Mouse (Mus musculus) midbrain, embryonic 16.5 days (tissue): ENCODE data around the gene Gm1123. TPM values are rescaled to one million over a fixed set of nuclear protein-coding genes. Genes with fewer than 3 reads are reported as not detected.

Experiments used
- ATAC-seq: fragments of 200-750 bp; cut with Nextera tagmentation; 2 replicates; pipeline ENCODE4 v1.8.0; 2017; ENCODE audit warnings: moderate TSS enrichment
- H3K27ac ChIP-seq: fragments of 300-500 bp; sonication (generic); 2 replicates; pipeline ENCODE4 v1.5.1; 2014; ENCODE audit warnings: mild to moderate bottlenecking, low read length, mixed read lengths
- H3K27me3 ChIP-seq: fragments of 300-500 bp; sonication (generic); 2 replicates; pipeline ENCODE4 v1.6.1; 2014; ENCODE audit warnings: low read depth, low read length, mixed read lengths; ENCODE audit not compliant: control insufficient read depth, insufficient read depth
- H3K36me3 ChIP-seq: fragments of 300-500 bp; sonication (generic); 2 replicates; pipeline ENCODE4 v1.6.1; 2014; ENCODE audit warnings: mild to moderate bottlenecking, low read length, moderate library complexity, mixed read lengths; ENCODE audit not compliant: control insufficient read depth, insufficient read depth
- H3K4me1 ChIP-seq: fragments of 300-500 bp; sonication (generic); 2 replicates; pipeline ENCODE4 v1.6.1; 2014; ENCODE audit warnings: mild to moderate bottlenecking, low read length, mixed read lengths; ENCODE audit not compliant: control insufficient read depth, insufficient read depth
- H3K4me2 ChIP-seq: fragments of 300-500 bp; sonication (generic); 2 replicates; pipeline ENCODE4 v1.6.1; 2014; ENCODE audit warnings: mild to moderate bottlenecking, low read length, mixed read lengths
- H3K4me3 ChIP-seq: fragments of 300-500 bp; sonication (generic); 2 replicates; pipeline ENCODE4 v1.5.1; 2014; ENCODE audit warnings: low read depth, mild to moderate bottlenecking, low read length, moderate library complexity, mixed read lengths
- H3K9ac ChIP-seq: fragments of 300-500 bp; sonication (generic); 2 replicates; pipeline ENCODE4 v1.6.1; 2014; ENCODE audit warnings: low read depth, low read length, mixed read lengths
- H3K9me3 ChIP-seq: fragments of 300-500 bp; sonication (generic); replicated peaks from 2 replicates; pipeline ENCODE4 v1.6.1; 2014; ENCODE audit warnings: mild to moderate bottlenecking, low read length, mixed read lengths; ENCODE audit not compliant: control insufficient read depth, poor library complexity, severe bottlenecking
- WGBS: fragments of 180-500 bp; shearing (Covaris S2); extraction: QIAGEN DNeasy Blood & Tissue Kit; methylation state at CpG from one replicate; pipeline ENCODE4 v1.1.7; 2014; 5-methylcytosine and 5-hydroxymethylcytosine counted together
- polyA plus RNA-seq: library from polyadenylated mRNA; unstranded; fragments of >200 nt; fragmentation: Nextera tagmentation; extraction: Ambion mirVana; gene quantifications from 2 replicates; pipeline ENCODE4 v1.2.1, GENCODE M21; 2015

Gene Gm1123
- polyA plus RNA-seq, 1 experiment from 2014 or later, result 0.19 TPM

- Histone ChIP-seq H3K4me2 (no peak overlapping the region), H3K27me3 (no peaks in the 10 kb centered on the region), H3K36me3 (peaks cover 8% of the 10 kb centered on the region), H3K9ac (no peak overlapping the region), H3K9me3 (no peaks in the 10 kb centered on the region), H3K27ac (no peak overlapping the region), H3K4me1 (no peaks in the 10 kb centered on the region), H3K4me3 (no peak overlapping the region)
- no peak for ATAC-seq
- WGBS, result 94% methylated on average over 3 of the region's 3 CpGs
These were observed 22.2 kb upstream of the Gm1123 start for GRCm38 (mm10) chr9:99057751-99058150.

- no peak overlapping the region for H3K4me2 ChIP-seq
- H3K4me3 ChIP-seq, result no peak overlapping the region
- WGBS, result 79% methylated on average over 6 of the region's 6 CpGs
- no peak overlapping the region for H3K27ac ChIP-seq
- no peaks in the 10 kb centered on the region for H3K4me1 ChIP-seq
- no peak for ATAC-seq
- H3K9ac ChIP-seq, result no peak overlapping the region
- H3K36me3 ChIP-seq, result peaks cover 8% of the 10 kb centered on the region; the same call in 1 of the 2 replicates
- H3K9me3 ChIP-seq, result no peaks in the 10 kb centered on the region
- H3K27me3 ChIP-seq, result no peaks in the 10 kb centered on the region
These were observed 14.2 kb upstream of the Gm1123 start for GRCm38 (mm10) chr9:99049760-99050159.

- Histone ChIP-seq H3K36me3 (peaks cover 8% of the 10 kb centered on the region; the same call in 1 of the 2 replicates), H3K9me3 (no peaks in the 10 kb centered on the region), H3K4me2 (no peak overlapping the region), H3K9ac (no peak overlapping the region), H3K4me1 (no peaks in the 10 kb centered on the region), H3K4me3 (no peak overlapping the region), H3K27me3 (no peaks in the 10 kb centered on the region), H3K27ac (no peak overlapping the region)
- no peak for ATAC-seq
- WGBS, result 74% methylated on average over 1 of the region's 1 CpGs
These were observed 13.3 kb upstream of the Gm1123 start for GRCm38 (mm10) chr9:99048724-99049250.

- Histone ChIP-seq H3K9me3 (no peaks in the 10 kb centered on the region), H3K9ac (no peak overlapping the region), H3K27me3 (no peaks in the 10 kb centered on the region), H3K4me2 (no peak overlapping the region), H3K36me3 (peaks cover 12% of the 10 kb centered on the region; the same call in 1 of the 2 replicates), H3K27ac (no peak overlapping the region), H3K4me3 (no peak overlapping the region), H3K4me1 (no peaks in the 10 kb centered on the region)
- WGBS, result 89% methylated on average over 8 of the region's 8 CpGs
- no peak for ATAC-seq
These were observed 9.2 kb upstream of the Gm1123 start for GRCm38 (mm10) chr9:99044761-99045160.

- Histone ChIP-seq H3K36me3 (peaks cover 20% of the 10 kb centered on the region), H3K27ac (no peak overlapping the region), H3K9ac (no peak overlapping the region), H3K4me1 (no peaks in the 10 kb centered on the region), H3K27me3 (no peaks in the 10 kb centered on the region), H3K4me3 (no peak overlapping the region), H3K9me3 (no peaks in the 10 kb centered on the region), H3K4me2 (no peak overlapping the region)
- WGBS, result 96% methylated on average over 4 of the region's 4 CpGs
- ATAC-seq, result no peak
These were observed 7.1 kb upstream of the Gm1123 start for GRCm38 (mm10) chr9:99042641-99043040.

- H3K27me3 ChIP-seq, result no peaks in the 10 kb centered on the region
- no peak overlapping the region for H3K9ac ChIP-seq
- no peaks in the 10 kb centered on the region for H3K9me3 ChIP-seq
- 79% methylated on average over 9 of the region's 9 CpGs for WGBS
- H3K36me3 ChIP-seq, result peaks cover 22% of the 10 kb centered on the region
- H3K4me2 ChIP-seq, result no peak overlapping the region
- no peak overlapping the region for H3K4me3 ChIP-seq
- no peak overlapping the region for H3K27ac ChIP-seq
- H3K4me1 ChIP-seq, result no peaks in the 10 kb centered on the region
- no peak for ATAC-seq
These were observed 6.5 kb upstream of the Gm1123 start for GRCm38 (mm10) chr9:99041994-99042393.

GRCm38 (mm10) chr9:99034111-99034510 is 1.4 kb downstream of the Gm1123 start:
- Histone ChIP-seq H3K27ac (no peak overlapping the region), H3K27me3 (no peaks in the 10 kb centered on the region), H3K4me3 (no peak overlapping the region), H3K36me3 (peaks cover 8% of the 10 kb centered on the region; the same call in 1 of the 2 replicates), H3K9ac (no peak overlapping the region), H3K4me1 (no peaks in the 10 kb centered on the region), H3K4me2 (no peak overlapping the region), H3K9me3 (0 out of 2 replicates have a peak, but pooled peaks cover 3% of the 10 kb centered on the region)
- no peak for ATAC-seq
- 82% methylated on average over 8 of the region's 8 CpGs for WGBS

- Histone ChIP-seq H3K9ac (no peak overlapping the region), H3K27me3 (no peaks in the 10 kb centered on the region), H3K4me3 (no peak overlapping the region), H3K9me3 (0 out of 2 replicates have a peak, but pooled peaks cover 3% of the 10 kb centered on the region), H3K4me1 (no peaks in the 10 kb centered on the region), H3K27ac (no peak overlapping the region), H3K36me3 (no peaks in the 10 kb centered on the region), H3K4me2 (no peak overlapping the region)
- no peak for ATAC-seq
- WGBS, result 72% methylated on average over 8 of the region's 8 CpGs
These were observed 3.5 kb downstream of the Gm1123 start for GRCm38 (mm10) chr9:99032031-99032430.

- Histone ChIP-seq H3K4me1 (no peaks in the 10 kb centered on the region), H3K4me3 (no peak overlapping the region), H3K27me3 (no peaks in the 10 kb centered on the region), H3K4me2 (no peak overlapping the region), H3K9ac (no peak overlapping the region), H3K27ac (no peak overlapping the region), H3K9me3 (no peaks in the 10 kb centered on the region), H3K36me3 (no peaks in the 10 kb centered on the region)
- ATAC-seq, result no peak
- 96% methylated on average over 4 of the region's 4 CpGs for WGBS
These were observed 13.8 kb downstream of the Gm1123 start for GRCm38 (mm10) chr9:99021751-99022150.
